Comparison of ENCODE assay signal across 12 mouse cellular contexts in the genomic region with DNA sequence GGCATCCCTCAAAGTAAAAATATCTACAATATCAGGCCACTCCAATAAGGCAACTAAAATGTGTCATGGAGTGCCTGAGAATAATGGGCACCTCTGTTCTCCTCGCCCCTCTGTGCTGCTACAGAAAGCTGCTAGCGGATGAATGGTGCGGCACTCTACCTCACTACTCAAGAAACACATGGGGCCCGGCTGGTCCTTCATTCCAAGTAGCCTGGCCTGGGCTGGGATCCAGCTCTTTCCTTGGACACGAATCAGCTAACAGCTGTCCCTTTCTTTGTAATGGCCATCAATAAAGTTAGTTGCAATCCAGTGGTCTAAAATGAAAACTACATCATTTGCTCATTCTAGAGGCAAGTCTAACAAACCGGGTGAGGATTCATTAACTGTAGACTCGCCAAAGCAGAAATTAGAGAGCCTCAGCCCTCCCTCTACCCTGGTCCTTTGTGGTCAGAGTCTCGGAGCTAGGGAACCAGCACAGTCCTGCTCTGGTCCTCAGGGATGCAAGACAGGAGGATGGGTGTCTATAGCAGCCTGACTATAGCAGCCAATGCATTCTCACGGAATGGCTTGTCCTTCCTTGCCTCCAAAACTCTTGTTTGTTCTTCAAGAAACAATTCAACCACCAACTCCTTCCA. TPM values are rescaled to one million over a fixed set of nuclear protein-coding genes. Genes with fewer than 3 reads are reported as not detected.
A peak's percentile ranks its signal among the peaks of the same experiment; 100 is the strongest.
DNase-seq lines count a peak whose midpoint lies in the region.
"Had no signal": no experiment of that assay in that cellular context is flagged by ENCODE, and none has a peak within 500 bp of the region (broad histone marks: within the 10 kb centered on the region; RNA-seq: fewer than 3 reads in every experiment).

No protein-coding gene starts in this region.

- WGBS in heart, embryonic 10.5 days, result 83% methylated on average over 9 of the region's 9 CpGs

- no peak overlapping the region for H3K4me3 ChIP-seq in heart, embryonic 10.5 days
- H3K4me3 ChIP-seq: liver, embryonic 15.5 days had no signal

- no peaks in the 10 kb centered on the region for H3K36me3 ChIP-seq in heart, embryonic 10.5 days
- H3K36me3 ChIP-seq: liver, embryonic 15.5 days had no signal

- no peak overlapping the region for H3K27ac ChIP-seq in heart, embryonic 10.5 days
- H3K27ac ChIP-seq: liver, embryonic 15.5 days had no signal

- no peaks in the 10 kb centered on the region for H3K9me3 ChIP-seq in heart, embryonic 10.5 days
- H3K9me3 ChIP-seq: liver, embryonic 15.5 days had no signal

- DNase-seq in heart, adult 18-20 months, result peak; percentile 13 to 36
- no peak for DNase-seq in heart, embryonic 10.5 days (ENCODE audit: low spot score)
- DNase-seq in testis, postnatal 10 days (ENCODE audit: low spot score), result peak; percentile 46
- DNase-seq in testis, postnatal 14 days (ENCODE audit: low spot score), result no peak
- DNase-seq in layer of hippocampus, adult 8-10 months (ENCODE audit: low spot score in 2 of 2), result peak; percentile 67 to 77
- peak; percentile 71 for DNase-seq in right cerebral cortex, postnatal 4 days
- no peak for DNase-seq in retina, embryonic 14.5 days (ENCODE audit: low spot score)
- DNase-seq in urinary bladder, postnatal 36 days (ENCODE audit: low spot score in 2 of 2), result no peak
- DNase-seq: adrenal gland, postnatal 10 days; kidney, adult 8-10 months had no signal

- H3K4me1 ChIP-seq in heart, embryonic 10.5 days, result no peaks in the 10 kb centered on the region
- H3K4me1 ChIP-seq: liver, embryonic 15.5 days had no signal

- H3K27me3 ChIP-seq in heart, embryonic 10.5 days (ENCODE audit: insufficient read depth, poor library complexity, severe bottlenecking), result peaks cover 22% of the 10 kb centered on the region
- H3K27me3 ChIP-seq: CH12.LX had no signal

RNA-seq across cellular contexts. Expression of a gene that starts 7.8 kb away (rescaled TPM):
- total RNA-seq in heart, adult 18-20 months (2021), result under 1 TPM in 1 of 2 experiments, not detected in 1; under 0.01 TPM
- polyA plus RNA-seq in heart, embryonic 10.5 days (2016; fragmentation: Nextera tagmentation; extraction: Ambion mirVana), result 0.07 and 0.15 TPM in 2 replicates
- 100 to 1,000 TPM; 262 to 321 (median 293) TPM for total RNA-seq in layer of hippocampus, adult 8-10 months (2022)
- total RNA-seq: CH12.LX had no signal
- polyA plus RNA-seq: liver, embryonic 15.5 days had no signal

Comparison
In these comparisons a context has a peak if more than half of its experiments do, and no peak if none do; other contexts are left out.
1. DNase-seq: peak in heart, adult 18-20 months (2 of 2), testis, postnatal 10 days (single experiment), layer of hippocampus, adult 8-10 months (2 of 2) and right cerebral cortex, postnatal 4 days (single experiment); none in heart, embryonic 10.5 days (single experiment), testis, postnatal 14 days (single experiment), retina, embryonic 14.5 days (single experiment) and urinary bladder, postnatal 36 days (0 of 2).
2. RNA of a gene that starts 7.8 kb away (total RNA-seq): 262 to 321 TPM in layer of hippocampus, adult 8-10 months; under 0.01 TPM in heart, adult 18-20 months; every median in the first group is over 100 times any median in the second.